Mouse (Mus musculus) brain, embryonic 14.5 days (tissue): ENCODE results near the gene A130010J15Rik. TPM values are rescaled to one million over a fixed set of nuclear protein-coding genes. Genes with fewer than 3 reads are reported as not detected.

ENCODE experiments used
- DNase-seq: peaks from one replicate; pipeline ENCODE4 v3.0.0-alpha.2; 2011; ENCODE audit warnings: low read depth
- CTCF ChIP-seq: fragments of 200-500 bp; IDR thresholded peaks from 2 replicates; pipeline ENCODE4 v1.5.1; 2012; ENCODE audit warnings: inconsistent platforms, mild to moderate bottlenecking, moderate library complexity, borderline replicate concordance; ENCODE audit not compliant: insufficient read depth, insufficient read length; ENCODE audit errors: extremely low read depth
- POLR2A ChIP-seq: fragments of 200-500 bp; IDR thresholded peaks from 2 replicates; pipeline ENCODE4 v1.6.1; 2012; ENCODE audit warnings: mild to moderate bottlenecking, inconsistent platforms, borderline replicate concordance; ENCODE audit not compliant: poor library complexity, insufficient read depth, insufficient read length, severe bottlenecking; ENCODE audit errors: extremely low read depth
- polyA plus RNA-seq: library from polyadenylated mRNA; depleted of rRNA; stranded (reverse); fragments of >200 nt; gene quantifications from 2 replicates; pipeline ENCODE4 v1.2.3, GENCODE M21; 2012

The A130010J15Rik gene
- polyA plus RNA-seq, 1 experiment: 7.6 TPM

- DNase-seq: no peak
- no peak for TF ChIP-seq POLR2A
- TF ChIP-seq CTCF: no peak
These were observed 29.8 kb upstream of the A130010J15Rik start for GRCm38 (mm10) chr1:193138087-193138486.

GRCm38 (mm10) chr1:193138669-193139068 is 29.2 kb upstream of the A130010J15Rik start:
- DNase-seq: no peak

DNA sequence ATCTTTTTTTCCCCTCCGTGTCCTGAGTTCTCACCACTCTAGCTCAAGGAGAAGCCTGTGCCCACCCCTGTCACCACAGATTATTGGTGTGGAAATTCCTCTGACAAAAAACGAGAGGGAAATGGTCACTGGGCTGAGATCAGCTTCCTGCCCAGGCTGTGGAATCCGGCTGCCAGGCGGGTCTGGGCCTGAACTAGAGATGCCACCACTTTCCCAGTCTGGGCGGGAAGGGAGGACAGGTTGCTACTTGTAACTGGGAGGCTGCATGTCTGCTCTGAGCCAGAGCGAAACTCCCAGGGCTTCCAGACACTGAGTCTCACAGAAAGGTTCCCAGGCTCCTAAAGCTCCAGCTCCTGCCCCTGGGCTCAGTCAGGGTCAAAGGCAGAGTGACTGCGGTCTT is 26.7 kb upstream of the A130010J15Rik start:
- DNase-seq: no peak
- no peak for TF ChIP-seq POLR2A
- TF ChIP-seq CTCF: no peak

More at GRCm38 (mm10) chr1:193138669-193139068, 29.2 kb upstream of the A130010J15Rik start:
- no peak for TF ChIP-seq POLR2A
- no peak for TF ChIP-seq CTCF

DNA sequence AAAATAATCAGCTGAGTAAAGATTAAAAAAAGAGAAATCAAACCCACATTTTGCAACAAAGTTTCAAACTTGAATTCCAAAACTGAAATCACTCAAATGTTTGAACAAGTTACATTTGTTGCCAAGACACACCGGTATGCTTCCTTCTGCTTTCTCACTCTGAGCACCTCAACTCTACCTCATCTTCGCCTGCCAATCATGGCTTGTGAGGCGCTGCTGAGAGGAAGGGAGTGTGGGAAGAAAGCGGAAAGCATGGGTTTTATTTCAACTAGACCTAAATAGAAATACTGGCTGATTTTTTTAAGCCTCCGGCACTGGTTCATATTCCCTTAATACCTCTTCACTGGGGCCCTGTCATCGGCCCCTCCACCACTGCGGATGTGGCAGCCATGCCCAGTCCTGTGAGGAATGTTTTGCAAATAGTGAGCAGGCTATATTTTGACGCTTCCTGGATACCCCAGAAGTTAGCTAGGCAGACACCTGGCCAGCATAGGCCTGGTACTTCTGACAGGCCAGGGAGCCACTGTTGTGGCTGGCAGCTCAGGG is 25.3 kb upstream of the A130010J15Rik start:
- TF ChIP-seq POLR2A: no peak
- no peak for TF ChIP-seq CTCF
- no peak for DNase-seq

DNA sequence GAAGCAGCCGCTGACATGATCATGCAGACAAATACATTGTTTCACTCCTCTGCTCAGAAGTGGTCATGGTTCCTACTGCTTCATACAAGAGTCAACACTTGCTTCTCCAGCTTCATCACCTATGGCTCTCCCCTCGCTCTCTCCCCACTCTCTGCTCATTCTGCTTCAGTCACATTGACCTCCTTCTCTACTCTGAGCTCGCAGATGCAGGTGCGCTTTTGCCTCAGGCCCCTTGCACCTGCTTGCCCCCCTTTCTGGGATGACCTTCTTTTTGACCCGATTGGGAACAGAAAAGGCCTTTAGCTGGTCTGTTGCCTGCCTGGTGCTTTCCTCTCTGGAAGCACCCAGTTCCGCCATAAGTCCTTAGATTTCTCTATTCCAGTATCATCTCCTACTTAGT is 23.3 kb upstream of the A130010J15Rik start:
- no peak for DNase-seq
- no peak for TF ChIP-seq CTCF
- no peak for TF ChIP-seq POLR2A

DNA sequence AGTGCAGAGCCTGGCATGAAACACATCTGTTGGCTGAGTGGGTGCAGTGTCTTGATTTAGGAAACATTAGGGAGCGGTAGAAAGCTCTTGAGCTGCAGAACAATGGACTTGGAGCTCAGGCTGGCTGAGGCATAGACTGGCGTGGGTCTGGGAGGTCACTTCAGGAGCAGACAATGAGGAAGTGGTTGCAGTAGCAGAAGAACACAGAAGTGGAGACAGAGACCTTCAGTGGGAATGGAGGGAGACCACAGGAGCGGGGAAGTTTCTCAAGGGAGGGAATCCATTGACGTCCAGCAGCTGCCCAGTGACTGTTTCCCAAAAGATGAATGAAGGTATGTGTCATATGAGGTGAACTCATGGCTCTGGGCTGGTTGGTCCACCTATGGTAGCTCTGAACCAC is 22.7 kb upstream of the A130010J15Rik start:
- no peak for TF ChIP-seq CTCF
- no peak for TF ChIP-seq POLR2A
- no peak for DNase-seq

GRCm38 (mm10) chr1:193146416-193146815 is 21.4 kb upstream of the A130010J15Rik start:
- no peak for DNase-seq
- no peak for TF ChIP-seq CTCF
- TF ChIP-seq POLR2A: no peak

- no peak for DNase-seq
- TF ChIP-seq CTCF (no peak), POLR2A (no peak)
These were observed 18.6 kb upstream of the A130010J15Rik start for GRCm38 (mm10) chr1:193149231-193149630.

DNA sequence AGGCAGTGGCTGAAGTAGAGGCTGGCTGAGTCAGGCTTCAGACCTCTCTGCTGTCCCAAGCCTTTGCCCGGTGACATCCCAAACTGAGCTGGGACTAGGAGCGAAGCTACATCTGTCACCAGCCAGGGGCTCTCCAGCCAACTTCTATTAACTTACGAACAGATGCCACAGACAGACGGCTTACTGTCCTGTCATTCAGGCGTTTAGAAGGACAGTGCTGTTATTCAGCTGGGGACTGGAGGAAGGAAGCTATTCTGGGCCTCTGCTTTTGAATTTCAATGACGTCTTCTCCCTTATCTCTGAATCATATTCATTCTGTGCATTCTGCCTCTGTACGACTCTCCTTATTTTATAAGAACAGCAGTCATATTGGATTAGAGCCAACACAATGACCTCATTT is 16.7 kb upstream of the A130010J15Rik start:
- DNase-seq: peak; percentile 22
- no peak for TF ChIP-seq CTCF

GRCm38 (mm10) chr1:193152872-193153271 is 15.0 kb upstream of the A130010J15Rik start, which contains the start of gene Irf6:
Irf6 (plus strand) TSS chr1:193153111.
- peak; percentile 37 for DNase-seq

DNA sequence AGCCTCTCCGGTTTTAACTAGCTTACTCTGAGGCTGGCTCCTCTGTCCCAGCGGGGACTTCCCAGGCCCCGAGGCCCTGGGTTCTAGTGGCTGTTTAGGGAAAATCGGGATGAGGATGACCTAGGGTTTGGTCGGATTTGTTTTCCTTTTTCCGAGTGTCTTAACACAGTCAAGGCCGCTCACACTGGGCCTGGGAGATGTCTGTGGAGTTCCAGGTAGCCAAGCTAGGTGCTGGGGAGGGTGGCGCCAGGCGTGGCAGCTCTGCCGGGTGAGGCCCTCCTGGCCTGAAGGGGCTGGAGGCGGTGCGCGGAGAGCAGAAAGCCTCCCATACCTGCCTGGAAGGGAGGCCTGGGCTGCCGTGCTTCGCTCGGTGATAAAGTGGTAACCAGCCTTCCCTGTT is 14.3 kb upstream of the A130010J15Rik start:
- DNase-seq: no peak
- TF ChIP-seq CTCF (no peak), POLR2A (no peak)

More at GRCm38 (mm10) chr1:193152872-193153271, 15.0 kb upstream of the A130010J15Rik start, which contains the start of gene Irf6:
- TF ChIP-seq CTCF: no peak
- TF ChIP-seq POLR2A: no peak

DNA sequence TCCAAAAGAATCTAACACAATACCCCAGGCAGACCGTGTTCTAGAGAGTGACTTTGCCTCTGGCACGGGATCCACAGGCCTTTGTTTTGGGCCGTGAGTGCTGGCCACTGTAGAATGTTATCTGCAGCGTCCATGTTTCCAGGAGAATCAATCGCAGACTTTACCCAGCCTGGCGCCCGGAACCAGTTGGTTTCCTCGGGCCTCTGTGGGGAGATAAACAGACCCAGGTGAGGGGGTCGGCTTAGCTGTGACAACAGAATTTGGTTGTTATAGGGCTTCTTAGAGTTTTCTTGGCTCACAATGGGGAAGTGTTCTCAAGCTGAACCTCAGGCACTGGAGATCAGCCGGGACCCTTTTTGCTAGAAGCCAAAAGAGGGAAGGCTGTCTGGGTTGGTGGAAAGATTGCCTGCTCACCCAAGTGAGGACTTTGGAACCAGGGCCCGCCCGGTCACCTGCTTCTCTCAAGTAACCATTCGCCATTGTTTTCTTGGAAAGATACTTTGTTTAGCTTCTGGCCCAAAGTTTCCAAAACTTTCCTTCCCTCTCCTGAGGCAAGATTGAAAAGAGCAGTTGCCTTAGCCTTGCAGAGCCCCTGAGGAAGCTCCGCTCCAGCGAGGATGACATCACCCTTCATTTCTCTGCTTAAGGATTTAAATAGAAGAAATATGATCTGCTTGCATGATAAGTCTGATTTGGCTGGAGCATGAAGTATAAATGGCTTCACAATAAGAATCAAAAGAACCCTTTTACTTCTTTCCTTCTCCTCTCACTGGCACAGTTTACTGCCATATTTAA is 11.3 kb upstream of the A130010J15Rik start:
- DNase-seq: no peak
- TF ChIP-seq CTCF (no peak), POLR2A (no peak)
